Mouse (Mus musculus) forelimb bud, embryonic 11.5 days (tissue): ENCODE data around the gene Sgsh.

Source experiments
- DNase-seq: peaks from one replicate; pipeline ENCODE4 v3.0.0-alpha.2; 2012; ENCODE audit warnings: low read depth, low spot score

The Sgsh gene

GRCm38 (mm10) chr11:119377326-119377725 lies 22.0 kb upstream of the Sgsh start:
- no peak for DNase-seq

GRCm38 (mm10) chr11:119375425-119375824 lies 20.1 kb upstream of the Sgsh start:
- DNase-seq, result no peak

- peak; percentile 69 for DNase-seq
Measured at GRCm38 (mm10) chr11:119363534-119364145, 8.3 kb upstream of the Sgsh start.

DNA sequence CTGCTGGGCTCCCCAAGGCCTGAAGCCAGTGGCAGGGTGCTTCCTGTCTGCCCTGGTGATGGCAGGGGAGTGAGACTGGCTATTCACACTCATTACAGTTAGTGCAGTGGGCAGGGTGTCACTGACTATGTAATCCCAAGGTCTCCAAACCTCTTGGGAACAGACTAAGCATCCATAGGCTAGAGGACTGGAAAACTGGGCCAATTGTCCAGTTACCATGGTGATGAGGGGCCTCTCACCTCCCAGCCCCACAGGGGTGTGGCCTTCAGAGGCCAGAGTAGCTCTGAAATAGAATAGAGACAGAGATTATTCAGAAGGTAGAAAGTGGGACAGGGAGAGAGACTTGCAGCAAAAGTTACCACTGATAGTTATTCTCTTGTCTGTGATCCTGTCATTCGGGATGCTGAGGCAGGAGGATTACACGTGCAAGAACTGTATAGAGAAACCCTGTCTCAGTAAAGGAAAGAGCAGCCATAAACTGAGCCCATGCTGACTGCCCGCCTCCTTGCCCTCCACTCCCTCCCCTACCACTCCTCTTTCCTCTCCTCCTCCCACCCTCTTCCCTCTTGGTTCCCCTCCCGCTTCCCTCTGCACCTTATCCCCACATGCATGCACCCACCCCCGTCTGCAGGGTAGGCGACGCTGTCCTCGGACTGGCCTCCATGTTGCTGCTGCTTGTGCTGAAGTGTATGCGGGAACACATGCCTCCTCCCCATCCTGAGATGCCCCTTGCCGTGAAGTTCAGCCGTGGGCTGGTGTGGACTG lies 7.6 kb upstream of the Sgsh start:
- no peak for DNase-seq

DNA sequence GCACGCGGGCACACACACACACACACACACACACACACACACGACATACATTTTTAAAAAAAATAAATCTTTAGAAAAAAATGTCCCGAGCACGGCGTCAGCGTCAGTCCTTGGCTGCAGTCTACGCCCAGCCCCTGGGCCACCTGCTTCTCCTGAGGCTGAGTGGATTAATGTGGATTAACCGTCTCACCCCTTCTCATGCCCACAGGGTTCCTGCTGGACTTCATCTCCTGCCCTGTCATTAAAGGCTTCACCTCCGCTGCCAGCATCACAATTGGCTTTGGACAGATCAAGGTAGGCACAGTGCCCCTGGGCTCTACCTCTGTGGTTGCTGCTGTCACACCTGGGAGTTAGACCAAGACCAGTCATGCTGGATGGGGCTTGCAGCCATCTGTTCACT lies 3.8 kb upstream of the Sgsh start:
- DNase-seq, result no peak

GRCm38 (mm10) chr11:119354798-119355442 lies 416 bp downstream of the Sgsh start:
- DNase-seq, result no peak

DNA sequence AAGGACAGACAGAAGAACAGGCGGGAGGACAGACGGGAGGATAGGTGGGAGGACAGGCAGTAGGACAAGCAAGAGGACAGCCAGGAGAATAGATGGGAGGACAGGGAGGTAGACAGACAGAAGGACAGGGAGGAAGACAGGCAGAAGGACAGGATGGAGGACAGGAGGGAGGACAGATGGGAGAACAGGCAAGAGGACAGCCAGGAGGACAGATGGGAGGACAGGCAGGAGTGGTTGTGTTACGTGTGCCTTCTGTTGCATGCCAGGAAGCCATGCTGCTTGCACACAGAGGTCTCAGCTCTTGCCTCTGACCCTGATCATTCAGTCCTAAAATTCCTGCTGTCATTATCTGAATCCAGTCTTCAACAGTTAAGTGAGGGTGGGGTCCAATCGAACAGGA lies 1.4 kb downstream of the Sgsh start:
- no peak for DNase-seq

GRCm38 (mm10) chr11:119352113-119352512 lies 3.2 kb downstream of the Sgsh start:
- no peak for DNase-seq

DNA sequence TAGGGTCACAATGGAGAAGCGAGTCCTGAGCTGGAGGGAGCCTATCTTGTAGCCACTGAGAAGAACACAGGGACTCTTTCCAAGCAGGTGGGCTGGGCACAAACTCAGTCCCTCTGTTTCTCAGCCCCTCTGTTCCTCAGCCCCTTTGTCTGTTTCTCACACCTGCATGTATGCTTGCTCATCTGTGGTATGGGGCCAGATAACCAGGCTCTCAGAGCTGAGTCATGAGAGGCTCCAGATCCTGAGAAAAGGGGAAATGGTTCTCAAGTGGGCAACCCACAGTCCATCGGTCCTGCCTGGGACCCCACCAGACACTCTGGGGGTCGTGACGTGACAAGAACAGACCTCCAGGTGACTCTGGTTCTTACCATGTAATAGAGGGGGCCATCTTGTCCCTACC lies 8.2 kb downstream of the Sgsh start:
- DNase-seq, result no peak

GRCm38 (mm10) chr11:119344865-119345264 lies 10.5 kb downstream of the Sgsh start:
- no peak for DNase-seq

GRCm38 (mm10) chr11:119344178-119344577 lies 11.2 kb downstream of the Sgsh start:
- DNase-seq, result no peak

DNA sequence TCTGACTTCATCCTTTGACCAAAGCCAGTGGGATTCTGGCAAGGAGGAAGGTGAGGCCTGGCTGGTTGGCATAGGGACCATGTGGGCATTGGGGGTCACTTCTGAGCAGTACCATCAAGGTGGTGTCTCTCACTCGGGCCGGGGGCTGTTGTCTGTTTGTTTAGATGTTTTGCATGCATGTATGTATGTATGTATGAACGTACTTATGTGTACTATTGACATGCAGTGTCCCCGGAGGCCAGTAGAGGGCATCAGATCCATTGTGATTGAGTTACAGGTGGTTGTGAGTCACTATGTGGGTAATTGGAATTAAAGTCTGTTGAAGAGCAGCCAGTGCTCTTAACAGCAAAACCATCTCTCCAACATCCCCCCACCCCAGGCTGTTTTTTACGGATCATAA lies 15.7 kb downstream of the Sgsh start:
- DNase-seq, result peak; percentile 83

GRCm38 (mm10) chr11:119339179-119339578 lies 16.2 kb downstream of the Sgsh start:
- DNase-seq, result no peak

DNA sequence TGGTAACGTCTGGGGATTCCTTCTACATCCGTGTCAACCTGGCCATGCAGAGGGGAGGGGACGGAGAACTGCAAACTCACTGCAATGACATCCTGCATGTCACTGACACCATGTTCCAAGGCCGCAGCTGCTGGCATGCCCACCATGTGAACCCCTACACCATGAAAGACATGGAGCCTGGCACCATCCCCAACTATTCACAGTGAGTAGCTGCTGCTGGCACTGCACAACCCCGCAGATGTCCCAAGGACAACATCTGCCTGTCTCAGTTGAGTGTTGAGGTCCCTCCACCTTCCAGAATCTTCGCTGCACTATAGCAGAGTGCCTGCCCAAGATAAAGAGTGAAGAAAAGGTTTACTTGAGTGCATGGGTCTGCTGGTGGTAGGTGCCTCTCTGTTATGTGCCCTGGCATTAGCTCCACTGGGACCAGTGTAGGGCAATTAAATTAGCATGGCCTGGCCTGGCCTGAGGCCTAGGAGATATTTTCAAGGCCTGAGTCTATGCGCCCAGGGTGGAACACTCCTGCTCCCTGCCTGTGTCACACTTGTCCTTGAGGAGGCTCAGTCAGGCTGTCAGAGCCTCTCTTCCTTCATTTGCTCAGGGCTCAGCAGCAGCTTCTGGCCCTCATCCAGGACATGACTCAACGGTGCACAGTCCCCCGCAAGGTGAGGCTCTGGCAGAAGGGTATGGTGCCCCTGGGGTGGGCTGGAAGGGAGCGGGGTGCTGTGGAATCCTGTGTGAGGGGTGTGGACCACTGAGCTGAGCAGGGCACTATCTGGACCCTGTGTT lies 16.9 kb downstream of the Sgsh start:
- DNase-seq, result no peak

GRCm38 (mm10) chr11:119331970-119332369 lies 23.4 kb downstream of the Sgsh start:
- no peak for DNase-seq

DNA sequence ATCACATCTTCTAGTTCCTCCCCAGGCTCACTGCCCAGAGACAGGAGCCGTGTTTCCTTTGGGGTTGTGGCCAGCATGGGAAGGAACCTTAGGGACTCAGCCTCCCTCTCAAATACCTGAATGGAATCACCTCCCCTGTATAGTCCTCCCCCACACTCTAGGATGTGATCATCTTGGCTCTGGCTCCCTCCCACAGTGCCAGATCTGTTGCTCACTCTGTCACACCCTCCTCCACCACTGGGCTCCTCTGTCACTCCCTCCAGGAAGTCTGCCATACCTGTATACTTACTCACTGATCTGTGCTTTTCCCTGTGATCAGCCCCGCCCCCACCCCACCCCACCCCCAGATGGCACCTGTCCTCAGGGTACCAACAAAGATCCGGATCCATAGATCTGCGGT lies 24.7 kb downstream of the Sgsh start:
- no peak for DNase-seq

GRCm38 (mm10) chr11:119325068-119325467 lies 30.3 kb downstream of the Sgsh start:
- no peak for DNase-seq

- DNase-seq, result no peak
Measured at GRCm38 (mm10) chr11:119322521-119322920, 32.8 kb downstream of the Sgsh start.

- DNase-seq, result no peak
Measured at GRCm38 (mm10) chr11:119316720-119317119, 38.6 kb downstream of the Sgsh start.

DNA sequence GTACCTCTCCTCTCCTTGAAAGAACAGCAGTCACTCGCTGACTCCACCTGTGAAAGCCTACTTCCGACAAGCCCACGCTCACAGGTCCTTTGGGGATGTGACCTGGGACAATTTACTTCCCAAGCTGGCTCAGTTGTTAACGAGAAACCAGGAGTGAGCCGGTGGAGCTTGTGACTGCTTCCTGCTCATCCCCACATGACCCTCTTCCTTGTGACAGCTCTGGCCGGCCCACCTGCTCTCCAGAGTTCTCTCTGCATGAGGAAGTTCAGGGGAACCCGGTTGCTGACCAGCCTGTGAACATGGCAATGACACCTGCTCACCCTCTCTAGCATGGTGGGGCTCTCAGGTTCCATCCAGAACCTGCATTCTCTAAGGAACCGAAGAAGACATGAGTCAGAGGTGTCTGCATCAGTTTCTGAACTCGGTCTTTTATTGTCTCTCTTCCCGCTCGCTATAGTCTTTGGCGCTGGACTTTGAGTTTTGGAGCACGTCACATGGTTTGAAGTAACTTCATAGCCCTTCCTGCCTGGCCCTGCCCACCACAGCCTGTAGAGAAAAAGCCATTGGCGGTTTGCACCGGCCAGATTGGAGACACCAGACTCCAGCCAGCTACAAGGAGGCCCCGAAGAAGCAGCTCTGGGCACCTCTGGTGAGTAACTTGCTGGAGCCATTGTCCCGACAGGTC lies 40.9 kb downstream of the Sgsh start:
- no peak for DNase-seq

DNA sequence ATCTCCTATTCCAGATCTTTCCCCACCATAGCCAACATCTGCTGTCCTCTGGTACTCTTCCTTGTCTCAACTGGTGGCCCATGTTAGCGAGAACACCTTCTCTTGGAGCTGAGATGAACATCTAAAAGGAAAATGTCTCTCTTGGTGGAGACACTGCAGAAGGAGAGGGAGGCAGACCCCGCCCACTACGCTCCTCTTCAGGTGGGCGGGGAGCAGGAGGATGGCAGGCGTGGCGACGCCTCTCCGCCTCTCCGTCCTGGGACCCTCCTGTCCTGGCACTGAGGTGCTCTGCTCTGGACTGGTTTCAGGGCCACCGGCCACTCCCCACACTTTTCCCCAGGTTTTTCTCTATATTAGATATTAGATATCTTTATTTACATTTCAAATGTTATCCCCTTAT lies 44.7 kb downstream of the Sgsh start:
- no peak for DNase-seq

GRCm38 (mm10) chr11:119307916-119308315 lies 47.4 kb downstream of the Sgsh start:
- DNase-seq, result peak; percentile 69
